Mouse (Mus musculus): ENCODE measurements around the gene Palb2. TPM values are rescaled to one million over a fixed set of nuclear protein-coding genes. Genes with fewer than 3 reads are reported as not detected.

Gene Palb2
- total RNA-seq (2012; rRNA removed) (11.7 and 14.4 TPM in 2 replicates), total RNA-seq (2014; rRNA removed) (13.6 and 14.0 TPM in 2 replicates), polyA plus RNA-seq (2012; ENCODE audit: insufficient read length, low read depth) (14.6 and 17.5 TPM in 2 replicates)

DNA sequence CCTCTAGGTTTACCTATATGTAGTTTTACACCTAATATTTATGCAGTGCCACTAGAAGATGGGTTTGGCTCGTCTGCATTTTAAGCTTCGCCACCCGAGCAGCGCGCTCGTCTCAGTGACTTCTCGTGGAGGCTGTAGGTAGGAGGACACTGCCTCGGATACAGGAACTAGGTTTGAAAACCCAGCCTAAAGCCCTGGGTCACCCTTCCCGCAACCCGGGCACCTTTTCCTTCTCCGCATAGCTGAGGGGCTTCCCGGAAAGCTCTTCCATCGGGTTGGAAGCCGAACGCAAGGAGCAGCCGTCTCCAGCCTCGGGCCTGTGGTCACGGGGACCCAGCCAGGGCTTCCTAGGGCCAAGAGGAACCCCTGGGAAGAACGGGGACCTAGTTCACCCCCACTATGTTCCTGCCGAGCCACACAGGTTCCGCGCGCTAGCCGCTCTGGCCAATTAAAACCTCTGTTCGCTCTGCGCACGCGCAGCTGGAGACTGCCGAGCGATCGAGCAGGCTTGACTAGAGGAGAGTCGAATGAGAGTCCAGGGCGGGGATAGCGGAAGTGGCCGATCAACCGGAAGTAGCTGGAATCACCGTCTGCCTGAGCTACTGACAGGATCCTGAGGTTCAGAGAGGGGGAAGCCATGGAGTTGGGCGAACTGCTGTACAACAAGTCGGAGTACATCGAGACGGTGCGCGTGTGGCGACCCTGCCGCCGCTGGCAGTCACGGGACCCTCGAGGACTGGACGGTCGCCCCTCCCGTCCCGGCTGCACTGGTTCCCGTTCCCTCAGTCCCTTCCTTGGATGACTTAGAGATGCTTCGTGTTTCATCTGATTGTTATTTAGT, at the start of gene Palb2, which contains the start of gene Dctn5:
TSS of gene Palb2 (minus strand) at position 489 of the 841 bp plus-strand sequence.
TSS of gene Dctn5 (plus strand) at position 545 of the 841 bp plus-strand sequence.
- TF ChIP-seq NRF1 (IDR thresholded peaks at IDR 0.05; ENCODE audit: low read depth, low read length): peak; percentile 99
- peak; percentile 94 for TF ChIP-seq TCF12 (IDR thresholded peaks at IDR 0.05; ENCODE audit: low read depth, low read length)
- no peak for TF ChIP-seq JUND (conservative IDR thresholded peaks at IDR 0.05; ENCODE audit: low read depth, low read length)
- TF ChIP-seq CTCF (conservative IDR thresholded peaks at IDR 0.05 in 1 of 2, IDR thresholded peaks at IDR 0.05 in 1 of 2; ENCODE audit: low read depth in 2 of 2, low read length in 2 of 2): no peak
- peak; percentile 96 for TF ChIP-seq NELFE (IDR thresholded peaks at IDR 0.05; ENCODE audit: low read depth, low read length)
- TF ChIP-seq UBTF (IDR thresholded peaks at IDR 0.05; ENCODE audit: low read depth, low read length): no peak
- TF ChIP-seq MAFK (IDR thresholded peaks at IDR 0.05; ENCODE audit: insufficient replicate concordance, low read length): no peak
- peak; percentile 98 for TF ChIP-seq KAT2A (IDR thresholded peaks at IDR 0.05; ENCODE audit: insufficient replicate concordance, low read length)
- TF ChIP-seq CHD1 (IDR thresholded peaks at IDR 0.05; ENCODE audit: low read depth, low read length): no peak
- peak; percentile 82; the same call in 1 of the 2 replicates for TF ChIP-seq MYC (IDR thresholded peaks at IDR 0.05; ENCODE audit: low read depth, low read length)
- peak; percentile 90; the same call in 1 of the 2 replicates for TF ChIP-seq POLR2AphosphoS2 (IDR thresholded peaks at IDR 0.05; ENCODE audit: low read depth, low read length)
- peak; percentile 94 for TF ChIP-seq MAZ (IDR thresholded peaks at IDR 0.05; ENCODE audit: low read depth, low read length)
- no peak for TF ChIP-seq RAD21 (IDR thresholded peaks at IDR 0.05; ENCODE audit: low read depth, low read length)
- peak; percentile 99 for TF ChIP-seq ELF1 (IDR thresholded peaks at IDR 0.05; ENCODE audit: low read depth, low read length)
- TF ChIP-seq USF2 (conservative IDR thresholded peaks at IDR 0.05; ENCODE audit: low read depth, low read length): no peak
- TF ChIP-seq SMC3 (IDR thresholded peaks at IDR 0.05; ENCODE audit: low read depth, low read length): no peak
- TF ChIP-seq PAX5 (IDR thresholded peaks at IDR 0.05; ENCODE audit: low read length): no peak
- TF ChIP-seq BHLHE40 (IDR thresholded peaks at IDR 0.05; ENCODE audit: low read depth, low read length): peak; percentile 62
- TF ChIP-seq ZMIZ1 (IDR thresholded peaks at IDR 0.05; ENCODE audit: low read depth, low read length): peak; percentile 93
- no peak for TF ChIP-seq JUN (IDR thresholded peaks at IDR 0.05; ENCODE audit: insufficient read depth, low read depth, low read length)
- peak; percentile 82 for TF ChIP-seq MEF2A (IDR thresholded peaks at IDR 0.05; ENCODE audit: borderline replicate concordance, low read depth, low read length)
- peak; percentile 98 for TF ChIP-seq HCFC1 (IDR thresholded peaks at IDR 0.05; ENCODE audit: low read depth, low read length)
- no peak for TF ChIP-seq ZNF384 (IDR thresholded peaks at IDR 0.05; ENCODE audit: low read depth, low read length)
- TF ChIP-seq ZC3H11A (IDR thresholded peaks at IDR 0.05; ENCODE audit: low read depth, low read length): no peak
- no peak for TF ChIP-seq EP300 (IDR thresholded peaks at IDR 0.05; ENCODE audit: low read length)
- TF ChIP-seq CHD2 (IDR thresholded peaks at IDR 0.05; ENCODE audit: low read length): peak; percentile 90
- peak; percentile 63; the same call in 1 of the 2 replicates for TF ChIP-seq IRF4 (IDR thresholded peaks at IDR 0.05; ENCODE audit: low read depth, low read length)
- TF ChIP-seq TBP (conservative IDR thresholded peaks at IDR 0.05; ENCODE audit: low read depth, low read length): peak; percentile 93
- peak; percentile 97 for TF ChIP-seq E2F4 (IDR thresholded peaks at IDR 0.05; ENCODE audit: insufficient replicate concordance, low read depth, low read length)
- peak; percentile 93 for TF ChIP-seq MXI1 (IDR thresholded peaks at IDR 0.05; ENCODE audit: low read depth, low read length)
- TF ChIP-seq POLR2A (IDR thresholded peaks at IDR 0.05; ENCODE audit: low read depth, low read length): peak; percentile 94
- TF ChIP-seq ETS1 (conservative IDR thresholded peaks at IDR 0.05; ENCODE audit: low read depth, low read length): peak; percentile 38; the same call in 1 of the 2 replicates
- peak; percentile 64; the same call in 1 of the 2 replicates for TF ChIP-seq RCOR1 (conservative IDR thresholded peaks at IDR 0.05; ENCODE audit: low read depth, low read length)
- TF ChIP-seq SIN3A (IDR thresholded peaks at IDR 0.05; ENCODE audit: low read length): peak; percentile 100
- TF ChIP-seq MAX (IDR thresholded peaks at IDR 0.05; ENCODE audit: low read length): peak; percentile 86
- no peak for TF ChIP-seq USF1 (IDR thresholded peaks at IDR 0.05; ENCODE audit: low read depth, low read length)
- peak; percentile 76; the same call in 1 of the 2 replicates for TF ChIP-seq GABPA (IDR thresholded peaks at IDR 0.05; ENCODE audit: insufficient replicate concordance, low read depth, low read length)
- 0 out of 2 replicates have a peak, but pooled peaks have one; percentile 26 for TF ChIP-seq ZKSCAN1 (IDR thresholded peaks at IDR 0.05; ENCODE audit: borderline replicate concordance, low read depth, low read length)
- in situ Hi-C loops (cut with MboI; ENCODE audit: low pct_ligation_motif_present, low pct_unique_long_range_greater_than_20kb, low sequenced_read_pairs): no loop called here

More for the DNA sequence above, at the start of gene Palb2, which contains the start of gene Dctn5:
- no peaks in the 10 kb centered on the region for H3K9me3 ChIP-seq (replicated peaks; ENCODE audit: low read length)
- H3K79me2 ChIP-seq (replicated peaks; ENCODE audit: control insufficient read depth, extremely low read depth, insufficient read depth, poor library complexity, severe bottlenecking): peaks cover 21% of the 10 kb centered on the region
- H3K9ac ChIP-seq (ENCODE audit: insufficient read depth, low read depth): peak within 1 kb of the TSS; percentile 88
- dilution Hi-C loops (cut with MboI; ENCODE audit: extremely low pct_ligation_motif_present, extremely low pct_unique_long_range_greater_than_20kb, low sequenced_read_pairs): no loop called here
- peak; percentile 98 for DNase-seq (ENCODE audit: extremely low read depth)
- H3K4me1 ChIP-seq (ENCODE audit: control insufficient read depth in 1 of 2, insufficient read depth in 2 of 2): peaks cover 0 to 28% of the 10 kb centered on the region in 2 experiments; a peak in 3 of 4 replicates
- peak within 1 kb of the TSS; percentile 88 to 99 (median 96) for H3K4me3 ChIP-seq (replicated peaks in 1 of 3; ENCODE audit: low read depth in 2 of 3, low read length in 2 of 3, poor library complexity in 1 of 3)
- H3K36me3 ChIP-seq (replicated peaks in 1 of 2; ENCODE audit: control insufficient read depth in 1 of 2, insufficient read depth in 1 of 2, low read length in 1 of 2): peaks cover 23 to 57% of the 10 kb centered on the region in 2 experiments
- H3K4me2 ChIP-seq (ENCODE audit: insufficient read depth, low read depth, poor library complexity, severe bottlenecking): peak within 1 kb of the TSS; percentile 99
- no peaks in the 10 kb centered on the region for H3K27me3 ChIP-seq (replicated peaks)
- H3K27ac ChIP-seq (ENCODE audit: insufficient read depth, low read depth): peak within 1 kb of the TSS; percentile 41

All from CH12.LX (cell line).